Mouse (Mus musculus) ovary, postnatal 10 days (tissue): ENCODE measurements at regions not wholly inside any gene's neighbourhood (a gene's known extent, or its start where the extent isn't known, plus 50 kb on each side); places are given as distances from the start of the nearest gene placed in this dataset.

Source experiments
- DNase-seq: peaks from one replicate; pipeline ENCODE4 v3.0.0; 2022; ENCODE audit warnings: low spot score

DNA sequence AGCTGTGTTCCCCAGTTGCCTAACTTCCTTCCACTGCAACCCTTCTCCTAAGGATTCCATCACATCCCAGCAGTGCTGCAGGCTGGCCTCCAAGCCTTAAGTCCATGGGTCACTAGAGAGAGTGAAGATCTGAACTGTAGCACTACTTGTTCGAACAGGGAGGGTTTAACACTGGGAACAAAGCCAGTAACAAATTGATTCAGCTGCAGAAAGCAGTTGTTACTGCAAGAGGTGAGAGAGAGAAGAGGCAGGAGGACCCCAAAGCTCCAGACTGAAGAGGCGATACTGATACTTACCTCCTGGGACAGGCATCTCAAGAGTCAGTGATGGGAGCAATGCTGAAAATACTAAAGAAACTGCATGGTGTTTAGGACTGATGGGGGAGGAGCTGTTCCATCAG lies 600.1 kb upstream of the Cdh5 start:
- DNase-seq, result no peak

GRCm38 (mm10) chr8:103502991-103503767 lies 598.2 kb upstream of the Cdh5 start:
- no peak for DNase-seq

GRCm38 (mm10) chr8:103506334-103506733 lies 595.1 kb upstream of the Cdh5 start:
- no peak for DNase-seq

DNA sequence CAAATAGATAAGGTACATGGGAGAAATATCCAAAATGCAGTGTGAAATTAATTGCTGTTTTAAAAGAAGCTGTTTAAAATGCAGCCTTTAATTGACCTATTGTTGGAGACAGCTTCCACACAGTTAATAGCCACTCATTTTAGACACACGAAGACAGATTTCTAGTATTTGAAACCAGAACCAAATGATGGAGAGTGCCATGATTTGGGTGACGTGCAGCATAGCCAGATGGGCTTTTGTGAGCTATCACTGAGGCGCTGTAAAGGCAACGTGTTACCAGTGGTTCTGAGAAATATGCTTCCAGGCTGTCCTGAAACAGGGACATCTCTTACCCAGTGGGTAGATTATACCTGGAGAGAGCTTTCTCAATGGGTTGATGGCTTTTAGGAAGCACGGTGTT lies 594.4 kb upstream of the Cdh5 start:
- no peak for DNase-seq

DNA sequence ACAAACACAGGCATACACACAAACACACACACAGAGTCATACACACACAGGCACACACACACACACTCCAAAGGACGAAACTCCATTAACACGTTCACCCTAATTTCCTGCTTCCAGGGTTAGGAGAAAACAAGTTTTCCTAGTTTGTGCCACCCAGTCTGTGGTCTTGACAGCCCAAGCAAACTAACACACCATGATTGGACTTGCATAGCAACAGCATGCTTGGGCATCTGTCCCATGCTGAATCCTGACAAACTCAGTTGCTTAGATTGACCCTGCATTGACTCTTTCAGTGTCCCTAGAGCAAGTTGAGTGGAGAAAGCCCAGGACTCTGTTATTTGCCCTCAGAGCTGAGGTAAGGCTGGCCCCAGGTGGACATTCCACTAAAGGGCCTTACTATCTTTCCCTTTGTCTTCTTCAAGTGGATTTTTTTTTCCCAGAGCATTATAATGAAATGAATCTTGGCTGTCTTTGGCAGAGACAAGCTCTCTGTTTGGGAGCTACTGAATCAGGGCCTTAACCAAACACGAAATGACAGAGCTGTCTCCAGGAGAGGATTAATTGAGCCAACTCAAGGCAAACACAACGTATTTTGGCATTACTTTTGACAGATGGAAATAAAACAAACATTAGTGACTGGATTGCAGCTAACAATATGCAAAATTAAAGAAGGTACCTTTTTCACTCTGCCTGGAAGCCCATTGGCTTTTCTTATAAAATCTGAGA lies 581.1 kb upstream of the Cdh5 start:
- no peak for DNase-seq

- no peak for DNase-seq
Measured at GRCm38 (mm10) chr8:103530903-103531302, 570.5 kb upstream of the Cdh5 start.

DNA sequence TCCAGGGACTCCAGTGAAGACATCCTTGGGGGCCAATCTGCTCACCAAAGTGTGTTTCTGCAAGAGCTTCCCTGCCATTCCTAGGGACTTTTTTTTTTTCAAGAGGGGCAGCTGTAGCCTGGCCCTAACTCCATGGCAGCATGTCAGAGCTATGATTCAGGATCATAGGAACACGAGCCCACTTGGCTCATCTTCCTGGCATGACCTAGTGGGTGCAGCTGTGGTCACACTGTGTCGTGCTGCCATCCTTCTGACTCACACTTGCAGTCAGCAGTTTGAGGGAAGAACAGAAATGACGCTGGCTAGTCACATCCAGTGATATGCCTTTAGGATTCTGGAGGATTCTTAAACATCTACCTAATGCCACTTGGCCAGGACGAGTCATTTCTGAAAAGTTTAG lies 566.5 kb upstream of the Cdh5 start:
- DNase-seq, result no peak

DNA sequence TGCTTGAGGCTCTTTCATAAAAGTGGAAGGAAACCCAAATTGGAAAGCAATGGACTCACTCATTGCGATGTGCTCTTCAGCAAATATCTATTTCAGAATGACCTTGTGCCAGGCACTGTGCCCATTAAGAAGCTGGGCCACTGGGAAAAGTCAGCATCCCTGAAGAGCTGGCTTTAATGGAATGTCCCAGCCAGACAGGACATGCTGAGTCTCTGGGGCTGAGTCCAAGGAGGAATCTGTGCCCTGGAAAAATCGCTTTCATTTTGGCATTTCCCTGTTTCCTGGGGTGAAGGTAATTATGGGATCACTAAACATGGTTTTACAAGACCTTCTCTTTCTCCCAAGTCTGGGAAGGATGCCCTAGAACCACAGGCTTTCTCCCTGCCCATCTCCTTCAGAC lies 564.6 kb upstream of the Cdh5 start:
- no peak for DNase-seq

- no peak for DNase-seq
Measured at GRCm38 (mm10) chr8:103541954-103542353, 559.5 kb upstream of the Cdh5 start.

- no peak for DNase-seq
Measured at GRCm38 (mm10) chr8:103551916-103552535, 549.4 kb upstream of the Cdh5 start.

GRCm38 (mm10) chr8:103561606-103562005 lies 539.8 kb upstream of the Cdh5 start:
- no peak for DNase-seq

DNA sequence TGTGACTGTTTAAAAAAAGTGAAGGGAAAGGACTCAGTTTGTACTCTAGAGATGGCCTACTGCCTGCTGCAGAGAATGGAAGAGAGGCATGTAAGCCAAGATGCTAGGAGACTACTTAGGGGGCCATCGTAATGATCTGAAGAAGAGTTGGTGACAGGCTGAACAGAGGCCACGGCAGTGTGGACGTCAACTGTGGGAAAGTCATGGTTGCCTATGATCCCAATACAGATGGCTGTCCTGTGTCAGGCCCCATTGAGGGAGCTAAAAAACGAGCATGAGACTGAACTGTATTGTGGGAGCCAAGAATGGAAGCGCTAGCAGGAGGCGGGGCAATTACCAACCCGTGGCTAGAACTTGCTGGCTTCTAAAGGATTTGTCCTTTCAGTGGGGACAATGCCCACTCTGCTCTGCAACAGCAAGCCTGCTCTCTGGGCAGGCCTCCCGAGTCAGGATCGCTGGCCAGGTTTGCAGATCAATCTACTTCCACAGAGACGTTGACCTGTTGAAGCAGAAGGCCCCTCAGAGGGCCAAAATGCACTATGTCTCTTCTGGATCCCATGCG lies 530.5 kb upstream of the Cdh5 start:
- DNase-seq, result no peak

- DNase-seq, result no peak
Measured at GRCm38 (mm10) chr8:103577147-103577546, 524.3 kb upstream of the Cdh5 start.

- no peak for DNase-seq
Measured at GRCm38 (mm10) chr8:103578006-103578405, 523.4 kb upstream of the Cdh5 start.

- no peak for DNase-seq
Measured at GRCm38 (mm10) chr8:103608291-103608690, 493.1 kb upstream of the Cdh5 start.

DNA sequence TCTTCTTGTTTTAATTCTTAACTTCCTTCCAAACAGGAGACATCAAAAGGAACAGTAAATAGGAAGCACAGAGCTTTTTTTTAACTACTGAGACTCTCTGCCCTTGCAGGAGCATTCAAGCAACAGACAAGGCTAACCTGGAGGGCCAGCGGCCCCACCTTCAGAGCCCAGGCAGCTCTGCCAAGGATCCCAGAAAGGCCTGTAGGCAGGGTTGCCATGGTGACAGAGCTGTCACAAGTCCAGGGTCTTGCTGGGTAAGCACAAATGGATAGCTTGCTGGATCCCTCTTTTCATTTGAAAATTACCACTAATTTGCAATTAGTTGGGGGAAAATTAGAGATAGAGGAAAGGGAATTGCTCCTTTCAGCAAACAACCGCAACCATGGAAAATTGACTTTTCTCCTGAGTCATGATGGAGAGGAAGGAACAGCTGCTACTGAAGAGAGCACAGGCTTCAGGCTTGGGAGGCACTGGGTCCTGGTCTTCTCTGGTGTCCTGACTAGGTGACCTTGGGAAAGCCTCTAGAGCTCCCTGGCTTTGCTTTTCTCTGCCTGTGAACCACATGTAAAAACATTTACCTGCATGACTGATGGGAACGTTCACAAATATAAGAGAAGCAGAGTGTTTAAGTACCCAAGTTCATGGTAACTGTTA lies 477.5 kb upstream of the Cdh5 start:
- DNase-seq, result no peak

DNA sequence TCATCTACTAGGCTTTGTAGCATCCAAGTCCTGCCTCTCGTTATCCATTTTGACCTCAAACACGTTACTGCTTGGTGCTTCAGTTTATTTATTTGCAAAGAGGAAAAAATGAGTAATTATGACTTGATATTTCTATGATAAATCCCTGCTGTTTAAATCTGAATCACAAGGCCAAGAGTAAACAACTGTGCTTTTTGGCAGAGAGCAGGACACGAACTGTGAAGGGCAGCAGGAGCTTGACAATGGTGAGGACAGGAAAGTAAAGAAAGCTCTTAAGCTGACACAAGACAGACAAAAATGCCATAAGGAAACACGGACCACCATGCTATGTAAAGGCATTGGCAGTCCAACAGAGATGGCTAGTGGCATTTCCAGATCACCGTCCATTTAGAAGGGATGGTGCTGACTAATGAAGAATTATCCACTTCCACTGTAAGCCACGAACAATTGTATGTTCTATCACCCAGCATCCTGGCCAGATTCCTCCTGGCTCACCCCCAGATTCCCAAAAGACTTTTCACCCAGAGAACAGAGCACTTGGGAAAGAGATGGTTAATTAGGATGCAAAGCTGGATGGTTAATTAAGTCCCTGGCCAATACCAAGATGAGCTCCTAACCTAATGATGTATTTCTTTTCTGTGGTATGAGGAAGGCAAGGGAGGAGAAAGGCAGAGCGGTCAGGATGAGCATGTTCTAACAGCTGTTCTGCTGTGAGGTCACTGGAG lies 476.1 kb upstream of the Cdh5 start:
- DNase-seq, result no peak

DNA sequence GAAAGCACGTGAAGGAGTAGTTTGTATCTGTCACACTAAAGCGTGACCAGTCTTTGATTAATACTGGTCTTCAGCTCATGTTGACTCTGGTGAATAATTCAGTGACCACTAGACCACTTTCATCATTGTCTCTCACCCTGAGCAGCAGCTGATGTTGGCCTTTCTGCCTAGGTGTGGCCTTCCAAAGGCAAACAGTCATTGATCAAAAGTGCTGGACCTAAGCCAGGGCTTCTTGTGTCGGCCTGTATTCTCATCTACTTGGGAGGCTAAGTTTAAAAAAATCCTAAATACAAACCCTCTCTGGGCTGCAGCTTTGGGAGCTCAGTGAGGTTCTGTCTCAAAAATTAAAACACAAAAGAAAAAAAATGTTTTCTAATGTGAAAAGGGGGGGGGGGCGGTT lies 475.0 kb upstream of the Cdh5 start:
- no peak for DNase-seq

DNA sequence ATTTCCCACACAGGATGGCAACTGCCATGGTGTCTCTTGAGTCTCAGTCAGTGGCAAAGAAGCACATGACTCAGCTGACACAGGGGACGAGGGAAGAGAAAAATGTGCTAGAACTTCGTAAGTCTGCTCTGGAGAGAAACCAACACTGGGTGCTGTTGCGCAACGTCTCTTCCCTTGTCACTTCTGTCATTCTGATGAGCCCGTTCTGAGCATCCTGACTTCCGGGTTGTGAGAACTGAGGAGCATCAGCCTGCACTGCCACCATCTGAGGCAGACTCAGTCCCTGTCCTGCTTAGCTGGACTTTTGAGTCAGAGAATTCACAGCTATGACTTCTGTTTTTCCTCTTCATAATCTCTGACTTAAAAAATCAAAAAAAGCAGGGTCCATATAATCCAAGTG lies 468.9 kb upstream of the Cdh5 start:
- DNase-seq, result no peak

DNA sequence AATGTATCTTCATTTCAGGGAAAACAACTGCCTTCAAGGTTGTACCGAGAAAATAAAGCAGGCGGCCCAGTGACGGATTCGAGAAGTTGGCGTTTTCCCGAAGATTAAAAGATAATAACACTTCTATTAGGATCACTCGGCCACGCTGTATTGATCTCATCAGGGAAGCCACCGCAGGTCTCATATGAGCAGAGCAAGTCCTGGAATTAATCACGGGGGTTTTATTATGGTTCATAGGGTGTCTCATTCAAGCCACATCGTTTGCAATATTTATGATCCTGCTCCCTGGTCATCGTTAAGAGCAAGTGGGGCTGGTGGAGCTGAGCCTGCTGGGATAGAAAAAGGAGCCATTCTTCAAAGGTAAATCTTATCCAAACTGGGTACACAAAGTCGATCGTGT lies 466.5 kb upstream of the Cdh5 start:
- DNase-seq, result no peak

- DNase-seq, result no peak
Measured at GRCm38 (mm10) chr8:103643621-103644020, 457.8 kb upstream of the Cdh5 start.

DNA sequence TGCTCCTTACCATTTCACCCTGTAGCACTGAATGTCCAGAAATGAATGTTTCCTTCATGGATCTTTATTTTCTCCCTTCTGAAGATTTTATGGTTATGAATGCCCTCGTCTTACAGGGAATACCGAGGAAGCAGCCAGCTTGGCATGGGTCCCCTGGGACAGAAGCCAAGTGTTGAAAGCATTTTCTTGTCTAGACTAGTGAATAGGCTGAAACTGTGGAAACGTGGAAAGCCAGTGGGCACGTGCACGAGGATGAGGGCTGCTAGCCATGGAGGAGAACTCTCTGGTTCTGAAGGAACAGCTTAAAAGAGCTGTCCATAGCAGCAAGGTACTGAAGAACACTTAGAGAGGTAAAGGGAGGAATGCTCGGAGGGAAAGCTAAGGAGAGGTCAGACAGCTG lies 457.3 kb upstream of the Cdh5 start:
- no peak for DNase-seq
